Mouse (Mus musculus) cerebellum, postnatal 25 days (tissue): Measurements from ENCODE around the gene Spry1.

ENCODE experiments used
- DNase-seq, 2 experiments: peaks; one replicate each; pipeline ENCODE4 v3.0.0; 2021; ENCODE audit warnings: mixed read lengths in 2 of 2

Gene Spry1

GRCm38 (mm10) chr3:37641796-37642680 lies 2.3 kb downstream of the Spry1 start:
- DNase-seq = no peak

GRCm38 (mm10) chr3:37642681-37643214 lies 3.0 kb downstream of the Spry1 start:
- peak in 1 of 2 experiments; percentile 22 for DNase-seq

GRCm38 (mm10) chr3:37643411-37643810 lies 3.7 kb downstream of the Spry1 start:
- no peak for DNase-seq

GRCm38 (mm10) chr3:37643903-37644302 lies 4.2 kb downstream of the Spry1 start:
- no peak for DNase-seq

- no peak for DNase-seq
Measured at GRCm38 (mm10) chr3:37645061-37645460, 5.3 kb downstream of the Spry1 start.

- no peak for DNase-seq
Measured at GRCm38 (mm10) chr3:37646221-37646620, 6.5 kb downstream of the Spry1 start.

GRCm38 (mm10) chr3:37647225-37647624 lies 7.5 kb downstream of the Spry1 start:
- DNase-seq = no peak

- DNase-seq = no peak
Measured at GRCm38 (mm10) chr3:37648244-37648643, 8.5 kb downstream of the Spry1 start.

GRCm38 (mm10) chr3:37649281-37649680 lies 9.5 kb downstream of the Spry1 start:
- no peak for DNase-seq

- DNase-seq = no peak
Measured at GRCm38 (mm10) chr3:37652537-37652936, 12.8 kb downstream of the Spry1 start.

GRCm38 (mm10) chr3:37653935-37654729 lies 14.4 kb downstream of the Spry1 start:
- DNase-seq = no peak

GRCm38 (mm10) chr3:37654787-37655186 lies 15.0 kb downstream of the Spry1 start:
- no peak for DNase-seq

- DNase-seq = peak; percentile 50 to 61
Measured at GRCm38 (mm10) chr3:37655933-37656633, 16.3 kb downstream of the Spry1 start.

GRCm38 (mm10) chr3:37657009-37657408 lies 17.3 kb downstream of the Spry1 start:
- DNase-seq = no peak

- no peak for DNase-seq
Measured at GRCm38 (mm10) chr3:37658155-37658554, 18.4 kb downstream of the Spry1 start.

GRCm38 (mm10) chr3:37659621-37660020 lies 19.9 kb downstream of the Spry1 start:
- DNase-seq = no peak

- no peak for DNase-seq
Measured at GRCm38 (mm10) chr3:37666291-37667118, 26.8 kb downstream of the Spry1 start.

- no peak for DNase-seq
Measured at GRCm38 (mm10) chr3:37667119-37667467, 27.3 kb downstream of the Spry1 start.

- no peak for DNase-seq
Measured at GRCm38 (mm10) chr3:37667736-37668135, 28.0 kb downstream of the Spry1 start.

GRCm38 (mm10) chr3:37668652-37669051 lies 28.9 kb downstream of the Spry1 start:
- no peak for DNase-seq

GRCm38 (mm10) chr3:37669100-37669499 lies 29.4 kb downstream of the Spry1 start:
- no peak for DNase-seq
